Mouse (Mus musculus) gastrocnemius, postnatal 25 days (tissue): Measurements from ENCODE around the gene Olfr1086. TPM values are rescaled to one million over a fixed set of nuclear protein-coding genes. Genes with fewer than 3 reads are reported as not detected.
"Not testable (repeated sequence)": the region's sequence is repeated elsewhere in the genome, so short reads cannot be mapped to it uniquely, and the experiment has no call there.

Experiments
- DNase-seq: peaks from one replicate; pipeline ENCODE4 v3.0.0; 2022
- long read RNA-seq, 2 experiments: library from polyadenylated mRNA; stranded (forward); transcript quantifications; one replicate each; pipeline ENCODE4 v2.0.0; 2021
- total RNA-seq, 2 experiments: library from RNA; stranded (reverse); gene quantifications; 1 replicate in 1 of 2; 2 replicates in 1 of 2; pipeline ENCODE4 v1.2.3; 2021

The Olfr1086 gene
- not detected for total RNA-seq
- long read RNA-seq, experiment 1 = 0 reads
- long read RNA-seq, experiment 2 = 0 reads

DNA sequence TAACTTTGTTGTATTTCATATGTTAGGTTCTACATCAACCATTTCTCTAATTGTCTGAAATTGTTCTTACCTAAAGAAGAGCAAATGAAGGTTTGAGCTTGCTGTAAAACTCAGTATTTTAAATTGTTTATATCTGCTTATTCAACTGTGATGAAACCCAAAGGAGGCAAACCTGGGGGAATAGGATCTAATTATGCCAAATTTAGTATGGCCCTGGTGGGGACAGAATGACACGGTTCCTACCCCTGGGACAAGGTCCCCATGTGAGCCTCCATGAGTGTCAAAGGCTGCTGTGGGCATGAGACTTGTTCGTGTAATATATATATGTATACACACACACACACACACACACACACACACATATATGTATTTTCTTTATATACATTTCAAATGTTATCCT, at the start of gene Olfr1086:
TSS of gene Olfr1086 (minus strand) at position 101 of the 400 bp plus-strand sequence.
- DNase-seq = no peak

- DNase-seq = no peak
These were observed 18.4 kb upstream of the Olfr1086 start, which contains the start of gene Olfr1087 for GRCm38 (mm10) chr2:86698295-86698694. Gene Olfr1087 (minus strand): TSS chr2:86698395.

DNA sequence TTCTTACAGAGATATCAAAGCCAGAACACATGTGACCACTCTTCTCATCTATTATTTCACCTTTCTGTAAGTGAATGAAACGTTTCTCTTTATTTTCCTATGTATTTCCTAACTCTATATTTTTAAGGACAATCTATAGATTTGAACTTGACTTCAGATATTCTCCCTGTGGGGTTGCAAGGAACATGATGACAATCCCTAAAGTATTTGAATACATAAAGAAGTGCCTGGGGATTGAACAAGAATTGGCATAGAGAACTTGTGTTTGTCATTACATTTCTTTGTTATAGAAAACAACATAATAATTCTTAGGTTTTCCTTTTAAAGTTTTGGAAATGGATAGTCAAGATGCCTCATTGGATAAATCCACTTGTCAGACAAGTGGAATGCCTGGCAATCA, 18.0 kb downstream of the Olfr1086 start, which contains the start of gene Olfr1085:
TSS of gene Olfr1085 (minus strand) at position 101 of the 400 bp plus-strand sequence.
- DNase-seq = no peak

- DNase-seq = not testable (repeated sequence)
These were observed 40.3 kb downstream of the Olfr1086 start, which contains the start of gene Olfr1084 for GRCm38 (mm10) chr2:86639625-86640024. Gene Olfr1084 (minus strand): TSS chr2:86639725.

Other genes with a start within 250 kb of the Olfr1086 start
- not detected for gene Olfr1065, start 229.5 kb downstream of the Olfr1086 start, total RNA-seq
- gene Olfr1066, start 223.8 kb downstream of the Olfr1086 start, total RNA-seq = not detected
- not detected for gene Olfr228, start 192.7 kb downstream of the Olfr1086 start, total RNA-seq
- gene Olfr1076, start 171.6 kb downstream of the Olfr1086 start, total RNA-seq = not detected
- gene Olfr1079, start 137.6 kb downstream of the Olfr1086 start, total RNA-seq = not detected
- not detected for gene Olfr1080, start 121.9 kb downstream of the Olfr1086 start, total RNA-seq
- not detected for gene Olfr1082, start 81.1 kb downstream of the Olfr1086 start, total RNA-seq
- not detected for gene Olfr1084, start 40.4 kb downstream of the Olfr1086 start, total RNA-seq
- not detected for gene Olfr1085, start 18.1 kb downstream of the Olfr1086 start, total RNA-seq
- not detected for gene Olfr1087, start 18.3 kb upstream of the Olfr1086 start, total RNA-seq
- gene Olfr1089, start 53.6 kb upstream of the Olfr1086 start, total RNA-seq = not detected
- not detected for gene Olfr1090, start 78.9 kb upstream of the Olfr1086 start, total RNA-seq
- not detected for gene Olfr1093, start 102.4 kb upstream of the Olfr1086 start, total RNA-seq
- not detected for gene Olfr141, start 129.9 kb upstream of the Olfr1086 start, total RNA-seq
- not detected for gene Olfr1094, start 144.6 kb upstream of the Olfr1086 start, total RNA-seq
- gene Olfr1095, start 171.6 kb upstream of the Olfr1086 start, total RNA-seq = not detected
- not detected for gene Gm13723, start 194.7 kb upstream of the Olfr1086 start, total RNA-seq
- not detected for gene Olfr1097, start 212.1 kb upstream of the Olfr1086 start, total RNA-seq
- gene Olfr1098, start 244.5 kb upstream of the Olfr1086 start, total RNA-seq = not detected